Mouse (Mus musculus): ENCODE data around the gene Gabre. TPM values are rescaled to one million over a fixed set of nuclear protein-coding genes. Genes with fewer than 3 reads are reported as not detected.

Gene Gabre
- total RNA-seq (2015; ENCODE audit: low replicate concordance), result not detected in 2 replicates
- not detected in 2 replicates for total RNA-seq (2017; ENCODE audit: low replicate concordance)

DNA sequence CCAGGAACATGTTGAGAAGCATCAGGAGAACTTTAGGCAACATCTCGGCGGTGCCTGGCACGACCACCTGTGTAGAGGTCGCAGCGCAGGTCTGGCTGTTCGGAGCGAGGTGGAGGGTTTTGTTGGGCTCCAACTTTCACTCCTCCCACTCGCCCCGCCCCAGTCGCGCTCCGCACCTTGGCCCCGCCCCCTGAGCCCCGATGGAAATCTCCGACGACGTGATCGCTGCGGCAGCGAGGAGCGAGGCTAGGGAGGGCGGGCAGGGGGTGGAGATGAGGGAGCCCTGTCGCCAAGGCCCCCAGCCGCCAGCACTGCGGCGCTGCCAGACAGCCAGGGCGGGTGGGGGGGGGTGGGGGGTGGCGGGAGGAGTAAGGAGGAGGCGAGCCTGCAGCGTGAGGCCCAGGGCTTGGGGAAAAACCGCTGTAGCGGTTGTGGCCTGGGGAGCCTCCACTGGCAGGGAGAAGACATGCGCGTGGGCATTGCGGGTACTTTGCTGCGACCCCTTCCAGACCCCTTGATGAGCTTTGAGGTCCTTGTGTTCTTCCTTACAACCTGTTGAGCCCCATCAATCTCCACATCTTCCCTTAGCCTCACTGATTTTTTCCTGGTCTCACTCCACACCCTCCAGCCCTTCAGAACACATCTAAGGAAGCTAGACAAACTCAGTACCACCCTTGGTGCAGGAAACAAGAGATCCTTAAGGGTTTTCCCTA, at the start of gene Gabre:
TSS of gene Gabre (minus strand) at position 145 of the 713 bp plus-strand sequence.
- no peak for ATAC-seq (replicated peaks; ENCODE audit: low FRiP score, poor library complexity, severe bottlenecking)

DNA sequence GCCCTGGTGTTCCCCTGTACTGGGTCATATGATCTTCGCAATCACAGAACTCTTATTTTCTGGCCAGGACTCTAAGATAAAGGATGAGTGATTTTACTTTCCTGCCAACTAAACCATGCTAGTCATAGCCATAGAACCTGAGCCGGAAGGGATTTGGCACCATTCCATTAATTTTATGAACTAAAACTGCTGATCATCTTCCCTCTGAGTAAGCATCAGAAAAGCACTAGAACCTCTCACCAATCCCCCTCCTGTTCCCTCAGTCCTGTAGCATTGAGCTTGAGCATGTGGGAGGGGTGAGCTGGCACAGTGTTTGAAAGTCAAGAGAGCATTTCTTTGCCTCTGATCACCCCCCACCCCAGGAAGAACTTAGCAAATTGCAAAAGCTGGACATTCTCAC, 23.2 kb upstream of the Gabre start:
- no peak for ATAC-seq (replicated peaks; ENCODE audit: low FRiP score, poor library complexity, severe bottlenecking)

DNA sequence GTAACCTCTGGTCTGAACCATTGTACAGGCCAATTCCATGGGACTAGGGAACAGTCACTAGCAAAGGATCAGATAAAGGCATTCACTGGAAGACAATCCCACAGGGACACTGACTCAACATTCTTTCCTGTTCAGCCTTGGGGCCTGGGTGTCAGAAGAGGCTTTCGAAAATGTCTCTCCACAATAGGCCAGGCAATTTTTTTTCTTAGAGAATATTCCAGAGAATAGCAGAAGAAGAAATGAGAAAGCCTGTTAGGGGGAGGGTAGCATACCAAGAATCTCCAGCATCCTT, 715 bp upstream of the Gabre start:
- ATAC-seq (replicated peaks; ENCODE audit: low FRiP score, poor library complexity, severe bottlenecking), result no peak

DNA sequence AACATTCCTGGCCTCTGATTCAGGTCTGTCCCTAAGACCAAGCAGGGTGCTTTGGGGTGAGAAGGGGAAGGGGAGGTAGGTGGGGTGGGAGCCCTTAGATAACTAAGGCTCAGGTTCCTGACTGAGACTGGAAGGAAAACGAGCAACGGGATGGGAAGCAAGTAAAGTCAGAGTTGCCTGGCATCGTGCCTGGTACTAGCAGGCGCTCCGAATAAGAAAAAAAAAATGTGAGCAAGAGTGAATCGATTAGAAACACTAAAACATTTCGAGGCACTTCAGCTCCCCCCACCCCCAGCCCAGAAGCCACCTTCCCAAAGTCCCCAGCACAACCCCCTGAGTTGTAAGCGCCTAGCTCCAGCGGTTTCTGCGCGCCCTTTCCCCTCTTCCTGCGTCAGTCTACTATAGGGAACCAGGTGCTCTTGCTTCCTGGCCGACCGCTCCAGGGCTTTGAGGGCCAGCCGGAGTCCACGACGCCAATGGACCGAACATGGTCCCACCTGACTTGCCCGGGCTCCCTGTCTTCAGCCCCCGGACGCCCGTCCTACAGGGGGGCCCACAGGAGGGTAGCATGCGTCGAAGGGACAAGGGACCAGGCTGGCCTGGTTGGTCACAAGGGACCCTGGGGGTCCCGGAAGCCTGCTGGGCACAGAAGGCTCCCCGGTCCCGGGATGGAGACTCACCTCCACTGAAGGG, 491 bp downstream of the Gabre start:
- ATAC-seq (replicated peaks; ENCODE audit: low FRiP score, poor library complexity, severe bottlenecking), result no peak

DNA sequence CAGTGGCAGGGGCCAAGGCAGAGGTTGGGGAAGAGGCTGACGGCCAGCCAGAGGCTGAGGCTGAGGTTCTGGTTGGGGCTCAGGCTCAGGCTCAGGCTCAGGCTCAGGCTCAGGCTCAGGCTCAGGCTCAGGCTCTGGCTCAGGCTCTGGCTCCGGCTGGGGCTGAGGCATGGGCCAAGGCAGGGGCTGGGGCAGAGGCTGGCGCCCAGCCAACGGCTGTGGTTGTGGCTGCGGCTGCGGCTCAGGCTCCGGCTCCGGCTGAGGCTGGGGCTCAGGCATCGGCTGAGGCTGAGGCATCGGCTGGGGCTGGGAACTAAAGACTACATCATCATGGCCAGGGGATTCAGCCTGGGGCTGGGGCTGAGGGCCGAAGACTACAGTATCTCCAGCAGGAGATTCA, 4.0 kb downstream of the Gabre start:
- ATAC-seq (replicated peaks; ENCODE audit: low FRiP score, poor library complexity, severe bottlenecking), result no peak

DNA sequence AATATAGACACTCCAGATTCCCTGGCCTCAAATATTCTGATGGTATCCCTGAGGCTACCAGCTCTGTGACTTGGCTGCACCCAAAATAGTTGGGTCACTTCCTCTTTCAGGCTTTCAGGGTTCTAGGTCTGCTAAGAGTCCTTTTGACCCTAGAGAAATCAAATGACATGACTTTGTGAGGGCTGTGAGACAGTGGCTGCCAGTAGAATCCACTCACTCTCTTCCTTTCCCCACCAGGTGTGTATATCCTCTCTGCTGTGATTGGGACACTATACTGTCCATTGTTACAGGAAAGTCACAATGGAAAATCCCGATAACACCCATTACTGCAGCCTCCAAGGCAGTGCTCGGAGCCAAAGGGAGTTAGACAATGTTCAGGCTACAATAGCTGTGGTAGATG, 52.9 kb downstream of the Gabre start, which contains the start of gene Magea4:
TSS of gene Magea4 (plus strand) at position 301 of the 400 bp plus-strand sequence.
- no peak for ATAC-seq (replicated peaks; ENCODE audit: low FRiP score, poor library complexity, severe bottlenecking)

Other genes with a start within 250 kb of the Gabre start
- not detected in 2 replicates for gene Magea4, start 52.8 kb downstream of the Gabre start, total RNA-seq (2015; ENCODE audit: low replicate concordance)
- gene Magea4, start 52.8 kb downstream of the Gabre start, total RNA-seq (2017; ENCODE audit: low replicate concordance), result not detected in 2 replicates
- not detected in 2 replicates for gene Magea10, start 112.1 kb upstream of the Gabre start, total RNA-seq (2015; ENCODE audit: low replicate concordance)
- not detected in 2 replicates for gene Magea10, start 112.1 kb upstream of the Gabre start, total RNA-seq (2017; ENCODE audit: low replicate concordance)

All from erythroid progenitor cell, adult 5-6 weeks (primary cell).